Mouse (Mus musculus) cerebellum, adult 11 months (tissue): ENCODE measurements around the gene Cog1.
"Not testable (repeated sequence)": the region's sequence is repeated elsewhere in the genome, so short reads cannot be mapped to it uniquely, and the experiment has no call there.

Source experiments
- DNase-seq: peaks from one replicate; pipeline ENCODE4 v3.0.0; 2022

Gene Cog1

DNA sequence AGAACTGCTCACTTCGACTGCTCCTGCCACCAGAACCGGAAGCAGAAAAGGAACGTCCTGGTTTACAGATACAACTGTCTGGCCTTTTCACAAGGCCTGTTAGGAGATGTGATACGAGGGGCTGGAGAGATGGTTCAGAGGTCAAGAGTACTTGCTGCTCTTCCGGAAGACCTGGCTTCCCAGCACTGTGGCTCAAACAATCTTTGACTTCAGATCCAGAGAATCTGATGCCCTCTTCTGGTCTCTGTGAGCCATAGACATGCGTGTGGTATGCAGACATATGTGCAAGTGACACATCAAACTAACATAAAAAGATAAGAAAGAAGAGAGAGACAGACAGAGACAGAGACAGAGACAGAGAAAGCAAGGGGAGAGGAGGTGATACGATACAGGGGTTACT, 16.7 kb upstream of the Cog1 start:
- no peak for DNase-seq

DNA sequence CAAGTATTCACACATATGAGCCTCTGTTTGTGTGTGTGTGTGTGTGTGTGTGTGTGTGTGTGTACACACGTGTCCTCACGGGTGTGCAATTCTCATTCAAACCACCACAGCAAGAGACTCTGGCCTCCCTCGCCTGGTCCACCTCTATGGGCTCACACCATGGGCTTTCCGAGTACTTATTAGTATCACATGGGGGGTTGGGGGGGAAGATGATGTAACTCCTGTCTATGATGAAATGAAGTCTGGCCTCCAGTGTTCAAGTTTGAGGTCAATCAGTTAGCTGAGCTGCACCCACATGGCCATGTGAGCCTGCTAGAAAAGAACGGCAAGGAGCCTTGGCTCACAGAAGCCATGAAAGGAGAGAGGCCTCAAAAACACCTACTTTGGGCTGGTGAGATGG, 15.6 kb upstream of the Cog1 start:
- no peak for DNase-seq

DNA sequence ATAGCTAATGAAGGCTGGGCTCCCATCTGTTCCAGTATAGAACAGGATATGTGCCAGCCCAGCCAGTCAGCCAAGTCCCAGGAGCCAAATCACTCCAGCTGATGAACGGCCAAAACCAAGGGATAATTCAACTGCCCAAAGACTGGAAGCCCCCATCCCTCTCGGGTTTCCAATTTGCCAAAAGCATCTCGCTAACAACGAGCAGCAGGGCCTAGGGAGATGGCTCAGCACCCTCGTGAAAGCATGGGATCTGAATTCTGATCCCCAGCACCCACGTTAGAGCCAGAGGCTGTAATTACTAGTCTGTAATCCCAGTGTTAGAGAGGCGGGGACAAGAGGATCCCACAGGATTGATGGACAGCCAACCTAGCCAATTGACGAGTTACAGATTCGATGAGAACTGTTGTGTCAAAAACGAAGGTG, 14.3 kb upstream of the Cog1 start:
- DNase-seq, result no peak

DNA sequence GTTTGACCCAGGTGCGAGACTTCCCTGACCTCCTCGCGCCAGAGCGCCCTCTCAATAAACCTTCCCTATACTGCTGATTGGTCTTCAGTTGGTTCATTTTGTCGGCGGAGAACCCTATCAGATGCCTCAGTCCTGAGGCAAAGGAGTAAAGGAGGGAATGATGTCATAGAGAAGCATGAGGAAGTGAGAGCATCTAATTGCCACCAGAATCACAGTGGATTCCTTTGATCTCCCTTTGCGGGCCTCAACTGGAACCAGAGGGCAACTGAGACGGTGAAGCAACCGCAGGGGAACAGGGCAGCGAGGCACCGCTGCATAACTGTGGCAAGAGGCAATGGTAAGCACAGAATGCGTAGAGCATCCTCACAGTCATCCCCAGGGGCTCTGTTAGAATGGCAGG, 10.3 kb upstream of the Cog1 start:
- DNase-seq, result no peak

DNA sequence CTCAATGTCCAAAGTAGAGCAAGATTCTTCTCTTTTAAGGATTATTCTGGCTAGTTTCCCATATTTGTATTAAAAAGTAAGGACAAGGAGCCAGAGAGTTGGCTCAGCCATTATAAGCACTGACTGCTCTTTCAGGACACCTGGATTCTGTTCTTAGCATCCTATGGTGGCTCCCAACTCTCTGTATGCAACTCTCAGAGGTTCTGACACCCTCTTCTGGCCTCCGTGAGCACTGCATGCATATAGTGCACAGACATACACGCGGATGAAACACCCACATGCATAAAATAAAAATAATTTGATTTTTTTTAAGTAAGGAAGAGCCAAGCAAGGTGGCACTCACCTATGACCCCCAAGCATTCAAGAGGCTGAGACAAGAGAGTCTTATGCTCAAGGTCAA, 3.8 kb upstream of the Cog1 start:
- DNase-seq, result no peak

DNA sequence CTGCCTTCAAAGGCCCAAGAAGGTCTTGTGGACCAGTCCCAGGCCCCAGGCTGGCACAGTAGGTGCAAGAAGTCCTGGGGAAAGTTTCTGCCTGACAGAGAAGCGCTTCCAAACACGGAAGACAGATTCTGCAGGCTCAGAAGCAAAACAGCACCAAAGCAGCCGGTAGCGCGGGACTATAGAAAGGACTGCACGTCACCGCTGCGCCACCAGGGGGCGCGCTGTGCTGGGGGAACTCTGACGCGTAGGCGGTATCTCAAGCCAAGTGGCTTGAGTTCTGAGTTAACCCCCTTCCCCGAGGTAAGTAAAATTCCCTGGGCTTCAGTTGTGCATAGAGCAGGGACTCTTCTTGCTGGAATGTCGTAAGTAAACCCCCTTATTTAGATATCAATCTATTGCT, 817 bp upstream of the Cog1 start:
- DNase-seq, result peak; percentile 81

DNA sequence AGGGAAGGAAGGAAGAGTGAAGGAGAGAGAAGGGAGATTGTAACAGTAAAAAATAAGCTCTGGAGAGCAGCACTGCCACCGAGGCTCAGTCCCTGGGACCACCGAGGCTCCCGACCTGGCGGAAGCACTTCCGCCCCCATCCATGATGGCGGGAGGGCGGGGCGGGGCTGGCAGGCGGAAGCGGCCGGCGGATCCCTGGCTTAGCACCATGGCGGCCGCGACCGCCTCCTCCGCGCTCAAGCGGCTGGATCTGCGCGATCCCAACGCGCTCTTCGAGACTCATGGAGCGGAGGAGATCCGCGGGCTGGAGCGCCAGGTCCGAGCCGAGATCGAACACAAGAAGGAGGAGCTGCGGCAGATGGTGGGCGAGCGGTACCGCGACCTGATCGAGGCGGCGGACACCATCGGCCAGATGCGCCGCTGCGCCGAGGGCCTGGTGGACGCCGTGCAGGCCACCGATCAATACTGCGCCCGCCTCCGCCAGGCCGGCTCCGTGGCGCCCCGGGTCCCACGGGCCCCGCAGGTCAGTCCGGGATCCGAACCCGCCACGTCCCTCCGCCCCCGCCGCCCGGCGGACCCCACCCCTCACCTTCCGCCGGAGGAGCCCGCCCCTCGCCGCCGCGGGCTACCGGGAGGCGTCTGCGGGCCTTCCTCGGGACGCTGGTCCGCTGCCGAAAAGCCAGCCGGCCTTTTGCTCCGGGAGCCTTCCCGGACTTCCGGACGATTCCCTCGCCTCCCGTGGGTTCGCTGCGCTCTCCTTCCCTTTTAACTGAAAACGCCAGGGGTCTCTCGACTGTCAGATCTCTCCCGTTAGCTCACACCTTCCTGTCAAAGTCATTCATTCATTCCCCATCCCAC, 613 bp downstream of the Cog1 start, which contains the start of gene Slc39a11:
Gene Slc39a11, minus strand, starts transcription at position 727 of the 858 bp plus-strand sequence.
- DNase-seq, result peak; percentile 62

DNA sequence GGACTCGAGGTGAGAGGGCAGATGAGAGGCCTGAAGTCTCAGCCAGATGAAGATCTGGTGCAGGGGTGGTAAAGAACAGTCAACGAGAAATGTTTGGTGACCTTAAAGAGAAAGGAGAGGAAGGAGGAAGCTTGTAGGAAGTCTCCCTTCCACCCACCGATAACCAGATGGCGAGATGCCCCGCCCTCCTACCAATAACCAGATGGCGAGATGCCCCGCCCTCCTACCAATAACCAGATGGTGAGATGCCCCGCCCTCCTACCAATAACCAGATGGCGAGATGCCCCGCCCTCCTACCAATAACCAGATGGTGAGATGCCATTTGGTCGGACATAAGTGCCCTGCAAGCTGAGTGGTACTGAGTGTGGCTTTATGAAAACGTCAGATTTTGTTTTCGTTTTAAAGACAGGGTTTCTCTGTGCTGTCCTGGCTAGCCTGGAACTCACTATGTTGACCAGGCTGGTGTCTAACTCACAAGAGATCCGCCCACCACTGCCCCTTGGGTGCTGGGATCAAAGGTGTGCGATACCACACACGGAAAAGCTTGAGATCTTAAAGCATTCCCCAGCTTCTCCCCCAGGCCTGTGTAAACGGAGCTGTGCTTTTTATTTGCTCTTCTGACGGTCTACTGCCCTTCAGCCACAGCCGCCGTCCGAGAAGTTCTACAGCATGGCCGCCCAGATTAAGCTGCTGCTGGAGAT, 2.4 kb downstream of the Cog1 start:
- DNase-seq, result peak; percentile 46

DNA sequence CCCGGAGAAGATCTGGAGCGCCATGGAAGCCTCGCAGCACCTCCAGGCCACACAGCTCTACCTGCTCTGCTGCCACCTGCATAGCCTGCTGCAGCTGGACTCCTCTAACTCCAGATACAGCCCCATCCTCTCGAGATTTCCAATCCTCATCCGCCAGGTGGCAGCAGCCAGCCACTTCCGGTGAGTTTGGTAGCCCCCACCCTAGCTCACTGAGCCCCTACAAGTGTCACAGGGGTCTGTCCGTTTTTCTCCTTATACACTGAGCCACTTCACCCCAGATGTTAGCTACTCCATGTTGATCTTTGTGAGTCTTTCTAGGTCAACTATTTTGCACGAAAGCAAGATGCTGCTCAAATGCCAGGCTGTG, 2.9 kb downstream of the Cog1 start:
- DNase-seq, result peak; percentile 56

DNA sequence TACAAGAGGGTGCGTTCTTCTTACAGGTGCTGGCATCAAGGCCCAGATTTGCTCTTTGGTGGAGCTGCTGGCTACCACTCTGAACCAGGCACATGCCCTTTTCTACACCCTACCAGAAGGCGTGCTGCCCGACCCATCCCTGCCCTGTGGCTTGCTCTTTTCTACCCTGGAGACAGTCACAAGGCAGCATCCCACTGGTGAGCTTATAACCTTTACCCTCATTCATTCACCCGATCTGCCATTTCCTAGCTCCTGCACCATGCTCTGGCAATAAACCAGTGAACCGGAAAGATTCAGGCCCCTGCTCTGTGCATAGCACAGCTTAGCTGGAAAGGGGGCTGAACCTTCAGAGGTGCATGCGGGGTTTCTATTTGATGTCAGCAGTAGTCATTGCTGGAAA, 3.5 kb downstream of the Cog1 start:
- no peak for DNase-seq

DNA sequence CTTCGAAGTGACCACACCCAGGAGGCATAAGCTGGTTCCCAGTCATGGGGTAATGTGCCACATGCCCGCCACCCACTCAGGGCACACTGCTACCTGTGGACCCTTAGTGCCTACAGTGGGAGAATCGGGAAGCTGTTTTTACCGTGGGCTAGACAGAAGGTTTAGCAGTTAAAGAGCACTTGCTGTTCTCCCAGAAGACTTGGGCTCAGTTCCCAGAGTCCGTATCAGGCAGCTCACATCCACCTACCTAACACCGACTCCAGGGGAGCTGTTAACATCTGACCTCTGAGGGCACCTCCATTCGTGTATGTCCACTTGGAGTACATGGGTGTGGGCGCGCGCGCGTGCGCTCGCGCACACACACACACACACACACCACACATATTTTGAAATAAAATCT, 5.1 kb downstream of the Cog1 start:
- no peak for DNase-seq

DNA sequence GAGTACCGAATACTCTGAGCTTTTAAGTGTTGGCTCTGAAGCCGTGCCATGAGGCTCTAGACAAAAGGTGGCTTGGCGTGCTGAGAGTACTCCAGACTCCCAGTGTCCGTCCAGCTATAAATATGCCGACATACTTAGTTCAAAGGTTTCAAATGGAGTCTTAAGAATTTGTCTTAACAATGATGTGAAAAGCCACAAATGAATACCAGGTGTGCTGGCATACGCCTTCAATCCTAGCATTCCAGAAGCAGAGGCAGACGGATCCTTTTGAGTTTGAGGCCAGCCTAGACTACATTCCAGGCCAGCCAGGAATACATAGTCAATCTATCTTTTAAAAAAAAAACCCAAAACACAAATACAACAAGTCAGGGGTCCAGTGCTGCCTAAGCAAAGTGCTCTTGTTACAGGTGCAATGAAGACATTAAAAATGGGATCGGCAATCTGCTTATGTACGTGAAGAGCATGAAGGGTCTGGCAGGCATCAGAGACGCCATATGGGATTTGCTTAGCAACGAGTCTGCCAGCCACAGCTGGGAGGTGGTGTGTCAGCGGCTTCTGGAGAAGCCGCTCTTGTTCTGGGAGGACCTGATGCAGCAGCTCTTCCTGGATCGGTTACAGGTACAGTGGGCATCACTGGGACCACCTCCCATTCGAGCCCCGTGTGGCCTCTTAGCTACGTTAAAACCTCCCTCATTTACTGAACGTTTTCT, 5.7 kb downstream of the Cog1 start:
- no peak for DNase-seq

DNA sequence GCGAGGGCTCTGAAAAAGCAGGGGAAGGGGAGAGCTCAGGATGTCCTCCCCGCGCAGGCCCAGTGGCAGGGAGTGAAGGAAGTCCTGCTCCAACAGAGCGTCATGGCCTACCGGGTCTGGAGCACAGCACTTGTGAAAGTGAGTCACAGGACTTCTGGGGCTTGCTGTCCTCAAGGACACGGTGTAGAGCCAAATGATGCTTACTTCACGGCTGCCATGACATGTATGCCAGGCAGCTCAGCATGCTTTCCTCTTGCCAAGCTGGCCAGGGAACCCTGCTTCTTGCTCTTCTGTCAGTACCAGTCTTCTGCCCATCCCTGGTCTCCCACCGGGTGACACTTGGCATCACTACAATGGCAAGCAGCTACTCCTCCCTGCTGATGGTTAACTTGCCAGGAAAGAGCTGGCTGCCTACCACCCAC, 7.6 kb downstream of the Cog1 start:
- peak; percentile 92 for DNase-seq

DNA sequence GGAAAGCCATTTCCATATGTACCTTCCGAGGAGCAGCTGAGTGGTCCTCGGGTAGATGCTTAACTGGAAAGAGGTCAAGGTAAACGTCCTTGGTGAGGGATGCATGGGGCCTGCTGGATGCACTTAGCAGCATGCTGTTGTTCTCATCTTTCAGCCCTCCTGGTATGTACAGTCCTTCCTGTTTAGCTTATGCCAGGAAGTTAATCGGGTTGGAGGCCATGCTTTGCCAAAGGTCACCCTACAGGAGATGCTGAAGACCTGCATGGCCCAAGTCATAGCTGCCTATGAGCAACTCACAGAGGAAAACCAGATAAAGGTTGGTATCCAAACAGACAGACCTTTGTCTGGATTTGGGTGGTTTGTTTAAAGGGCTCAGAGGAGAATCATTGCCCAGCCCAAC, 8.3 kb downstream of the Cog1 start:
- DNase-seq, result no peak

DNA sequence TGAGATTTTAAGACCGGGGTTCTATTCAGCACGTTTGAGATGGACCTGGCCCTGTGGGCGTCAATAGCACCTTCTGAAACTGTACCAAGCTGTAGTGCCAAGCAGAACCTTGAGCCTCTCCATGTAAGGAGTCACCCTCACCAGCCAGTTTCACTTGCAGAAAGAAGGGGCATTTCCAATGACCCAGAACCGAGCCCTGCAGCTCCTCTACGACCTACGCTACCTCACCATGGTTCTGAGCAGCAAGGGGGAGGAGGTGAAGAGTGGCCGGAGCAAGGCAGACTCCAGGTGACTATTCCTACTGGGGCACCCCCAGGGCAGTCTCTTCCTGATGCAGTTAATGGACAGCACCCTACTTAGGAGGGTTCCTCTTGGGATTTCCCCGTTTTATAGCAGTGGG, 9.3 kb downstream of the Cog1 start:
- DNase-seq, result no peak

DNA sequence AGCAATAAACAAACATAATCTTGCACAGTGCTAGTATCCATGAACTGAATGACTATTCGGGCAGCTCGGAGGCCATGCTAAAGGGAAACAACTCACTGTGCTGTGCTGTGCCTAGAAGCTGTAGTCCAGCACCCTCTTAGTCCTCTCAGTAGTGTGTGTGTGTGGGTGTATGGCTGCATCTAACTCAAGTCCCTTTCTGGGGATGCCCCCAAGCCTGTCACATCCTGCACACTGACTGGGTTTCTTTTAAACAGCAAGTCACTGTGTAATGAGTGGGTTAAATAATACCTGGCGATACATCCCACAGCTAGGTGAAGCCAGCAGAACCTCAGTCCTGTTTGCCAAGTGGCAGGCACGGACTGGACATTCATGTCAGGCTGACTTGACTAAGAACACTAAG, 9.8 kb downstream of the Cog1 start:
- no peak for DNase-seq

DNA sequence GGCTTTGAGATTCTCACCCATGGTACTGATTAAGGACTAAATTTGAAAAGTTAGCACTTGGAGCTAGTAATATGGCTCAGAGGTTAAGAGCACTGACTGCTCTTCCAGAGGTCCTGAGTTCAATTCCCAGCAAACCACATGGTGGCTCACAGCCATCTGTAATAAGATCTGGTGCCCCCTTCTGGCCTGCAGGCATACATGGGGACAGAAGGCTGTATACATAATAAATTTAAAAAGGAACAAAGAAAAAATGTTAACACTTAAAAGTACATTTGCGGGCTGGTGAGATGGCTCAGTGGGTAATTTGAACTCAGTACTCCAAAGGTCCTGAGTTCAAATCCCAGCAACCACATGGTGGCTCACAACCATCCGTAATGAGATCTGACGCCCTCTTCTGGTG, 11.2 kb downstream of the Cog1 start:
- DNase-seq, result not testable (repeated sequence)

DNA sequence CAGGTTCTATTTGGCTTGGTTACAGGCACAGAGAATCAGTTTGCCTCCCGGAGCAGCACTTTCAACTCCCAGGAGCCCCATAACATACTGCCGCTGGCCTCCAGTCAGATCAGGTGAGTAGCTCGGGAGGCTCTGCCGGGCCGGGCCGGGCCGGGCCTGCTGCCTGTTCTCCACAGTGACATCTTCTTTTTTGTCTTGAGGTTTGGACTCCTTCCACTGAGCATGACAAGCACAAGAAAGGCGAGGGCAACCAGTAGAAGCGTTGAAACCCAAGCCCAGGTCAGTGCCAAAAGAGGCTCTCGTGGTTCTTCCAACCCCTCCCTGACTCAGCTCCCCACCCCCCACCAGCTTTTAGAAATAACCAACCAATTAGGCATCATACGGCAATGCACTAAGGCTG, 12.0 kb downstream of the Cog1 start:
- no peak for DNase-seq

DNA sequence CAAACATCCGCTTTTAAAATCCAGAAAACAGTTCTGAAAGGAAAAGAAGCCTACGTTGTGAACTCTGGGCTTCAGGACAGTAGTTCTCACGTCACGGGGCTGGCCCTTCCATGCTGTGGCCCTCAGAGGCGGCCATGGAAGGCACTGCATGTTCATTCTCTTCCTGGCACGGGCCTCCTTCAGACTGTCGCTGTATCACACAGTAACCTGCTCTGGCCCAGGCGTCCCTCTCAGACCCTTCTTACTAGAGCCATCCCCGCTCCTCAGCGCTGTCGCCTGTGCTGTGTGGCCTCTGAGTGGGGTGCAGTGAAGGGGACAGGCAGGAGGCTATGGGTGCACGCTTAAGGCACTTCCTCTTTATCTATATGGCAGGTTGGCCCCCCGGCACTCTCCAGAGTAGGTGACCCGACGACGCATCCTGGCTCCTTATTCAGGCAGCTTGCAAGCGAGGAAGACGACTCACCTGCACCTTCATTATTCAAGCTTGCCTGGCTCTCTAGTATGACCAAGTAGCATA, 12.9 kb downstream of the Cog1 start:
- DNase-seq, result no peak

DNA sequence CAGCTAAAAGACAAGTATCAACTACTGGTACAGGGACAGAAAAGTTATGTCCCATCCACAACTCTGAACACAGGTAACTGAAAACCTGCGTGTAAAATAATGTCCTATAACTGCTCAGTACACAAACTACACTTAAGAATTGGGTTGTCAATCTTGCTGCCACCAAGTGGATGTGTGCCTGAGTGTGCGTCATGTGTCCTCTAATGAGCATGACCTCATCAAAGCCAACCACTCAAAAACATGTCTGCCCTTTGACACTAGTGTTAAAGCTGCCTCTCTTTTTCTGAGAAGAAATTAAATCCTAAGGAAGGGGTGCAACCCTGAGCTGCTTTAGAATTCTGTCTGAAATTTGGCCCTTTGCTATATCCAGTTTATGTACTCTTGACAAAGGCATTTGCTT, 15.3 kb downstream of the Cog1 start:
- no peak for DNase-seq

DNA sequence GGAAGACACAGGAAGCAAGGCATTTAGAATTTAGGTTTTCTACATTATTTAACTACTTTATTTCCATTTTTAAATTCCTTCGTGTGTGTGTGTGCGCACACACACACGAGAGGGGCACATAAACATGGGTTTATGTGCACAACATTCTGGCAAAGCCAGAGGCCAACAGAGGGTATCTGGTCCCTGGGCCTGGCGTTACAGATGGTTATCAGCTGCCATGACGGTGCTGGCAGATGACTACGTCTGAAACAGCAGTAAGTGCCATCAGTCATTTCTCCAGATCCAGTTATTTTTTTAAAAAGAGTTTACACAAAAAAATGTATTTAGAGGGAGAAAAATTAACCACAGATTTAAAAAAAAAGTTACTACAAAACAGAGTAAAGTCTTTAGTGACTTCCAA, 17.2 kb downstream of the Cog1 start:
- no peak for DNase-seq

DNA sequence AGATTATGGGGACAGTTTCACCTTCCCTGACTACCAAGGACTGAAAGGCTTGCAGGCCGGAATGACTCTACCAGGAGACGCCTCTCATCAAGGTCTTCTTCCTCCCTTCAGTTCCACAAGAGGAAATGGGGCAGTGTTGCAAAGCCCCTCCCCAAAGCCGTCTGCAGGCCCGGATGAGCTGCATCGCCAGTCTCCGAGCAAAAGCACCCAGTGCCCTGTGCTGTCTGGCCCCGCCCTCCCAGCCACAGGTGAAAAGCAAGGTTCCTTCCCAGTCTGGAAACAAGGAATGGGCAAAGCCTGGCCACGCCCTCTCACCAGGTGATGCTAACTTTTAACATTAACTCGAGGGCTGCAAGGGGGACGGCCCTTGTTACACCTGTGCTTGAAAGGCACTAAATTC, 17.7 kb downstream of the Cog1 start:
- no peak for DNase-seq

DNA sequence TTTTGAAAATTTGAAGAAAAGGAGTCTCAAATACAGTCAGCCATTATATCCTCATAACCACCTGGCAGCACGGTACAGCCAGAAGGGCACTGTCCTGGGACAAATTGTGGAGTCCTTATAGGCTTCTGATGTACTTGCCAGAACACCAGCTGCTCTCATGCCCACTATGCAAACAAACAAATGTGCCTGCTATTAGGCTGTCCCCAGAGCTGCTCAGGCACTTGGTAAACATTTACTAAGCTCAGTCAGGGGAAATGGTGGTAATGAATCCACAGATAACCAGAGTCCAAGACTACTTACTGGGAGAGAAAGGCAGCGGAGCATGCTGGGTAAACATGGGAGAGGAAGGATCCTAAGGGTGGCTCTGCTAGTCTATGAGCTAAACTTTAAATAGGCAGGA, 18.2 kb downstream of the Cog1 start:
- DNase-seq, result no peak

DNA sequence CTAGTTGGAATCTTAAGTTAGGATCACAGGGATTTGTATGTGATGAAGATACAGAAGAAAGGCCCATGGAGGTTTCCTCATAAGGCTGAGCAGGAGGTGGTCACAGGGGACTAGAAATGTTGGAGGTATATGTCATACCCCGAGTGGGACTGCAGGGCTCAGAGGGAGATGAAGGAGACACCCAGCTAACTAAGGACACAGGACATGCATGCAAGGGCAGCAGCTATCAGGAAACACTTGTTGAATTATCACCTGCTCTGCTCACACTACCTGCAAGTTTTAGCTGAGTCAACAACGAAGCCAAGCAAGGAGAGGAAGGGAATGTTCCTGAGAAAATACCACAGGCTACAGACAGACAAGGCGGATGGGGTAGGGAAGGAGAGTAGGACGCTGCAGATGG, 18.7 kb downstream of the Cog1 start:
- DNase-seq, result no peak
